ENCODE assay signal across 9 mouse cellular contexts in genomic region chr12:77638266-77638665, GRCm38 (mm10).
DNase-seq lines count a peak whose midpoint lies in the region; ATAC-seq and TF ChIP-seq lines count a peak whose summit lies in the region.
"Had no signal": no experiment of that assay in that cellular context is flagged by ENCODE, and none has a peak within 500 bp of the region (broad histone marks: within the 10 kb centered on the region; RNA-seq: fewer than 3 reads in every experiment).

No protein-coding gene starts in this region.

- ATAC-seq in midbrain, embryonic 11.5 days (ENCODE audit: low FRiP score), result no peak
- no peak for ATAC-seq in midbrain, embryonic 13.5 days
- ATAC-seq in liver, postnatal 0 days, result no peak
- no peak for ATAC-seq in liver, embryonic 12.5 days

- H3K27me3 ChIP-seq in midbrain, embryonic 11.5 days (ENCODE audit: control insufficient read depth, insufficient read depth, low read length), result no peaks in the 10 kb centered on the region
- H3K27me3 ChIP-seq in midbrain, embryonic 13.5 days, result no peaks in the 10 kb centered on the region; the same call in 1 of the 2 replicates
- no peaks in the 10 kb centered on the region for H3K27me3 ChIP-seq in liver, postnatal 0 days (ENCODE audit: insufficient read depth, low read length)
- no peaks in the 10 kb centered on the region for H3K27me3 ChIP-seq in liver, embryonic 12.5 days (replicated peaks)
- H3K27me3 ChIP-seq: liver, embryonic 13.5 days had no signal

- TF ChIP-seq EP300 in liver, postnatal 0 days (IDR thresholded peaks at IDR 0.05; ENCODE audit: low read depth), result no peak

- intact Hi-C loops in gastrocnemius, postnatal 14 days (cut with DNase I; ENCODE audit: low total_unique reads), result no loop called here
- intact Hi-C loops in left cerebral cortex, postnatal 25 days (cut with DNase I), result no loop called here

- TF ChIP-seq CTCF in liver, postnatal 0 days (IDR thresholded peaks at IDR 0.05; ENCODE audit: low read depth), result no peak

- peak; percentile 57 for DNase-seq in midbrain, embryonic 11.5 days (ENCODE audit: low spot score, missing footprints)
- peak; percentile 85 for DNase-seq in brain, adult 2 months (ENCODE audit: low read depth, low spot score)
- peak; percentile 18 for DNase-seq in gastrocnemius, postnatal 14 days
- peak; percentile 3 to 26 for DNase-seq in left cerebral cortex, postnatal 25 days (ENCODE audit: low spot score in 2 of 2)
- DNase-seq in thymus, postnatal 14 days, result no peak
- DNase-seq in liver, postnatal 0 days, result no peak
- DNase-seq: liver, embryonic 13.5 days had no signal

- no peak overlapping the region for H3K4me3 ChIP-seq in midbrain, embryonic 11.5 days (ENCODE audit: low read depth, low read length)
- no peak overlapping the region for H3K4me3 ChIP-seq in midbrain, embryonic 13.5 days (replicated peaks)
- H3K4me3 ChIP-seq in liver, postnatal 0 days (ENCODE audit: low read depth, low read length), result no peak overlapping the region
- H3K4me3 ChIP-seq in liver, embryonic 12.5 days, result no peak overlapping the region
- H3K4me3 ChIP-seq: liver, embryonic 13.5 days had no signal

- H3K27ac ChIP-seq in midbrain, embryonic 11.5 days (ENCODE audit: low read depth, low read length), result no peak overlapping the region
- H3K27ac ChIP-seq in midbrain, embryonic 13.5 days, result no peak overlapping the region
- H3K27ac ChIP-seq in liver, postnatal 0 days (ENCODE audit: low read depth), result no peak overlapping the region
- no peak overlapping the region for H3K27ac ChIP-seq in liver, embryonic 12.5 days
- H3K27ac ChIP-seq: liver, embryonic 13.5 days had no signal

- no peaks in the 10 kb centered on the region for H3K36me3 ChIP-seq in midbrain, embryonic 11.5 days (ENCODE audit: control insufficient read depth, insufficient read depth, low read length)
- H3K36me3 ChIP-seq in midbrain, embryonic 13.5 days, result no peaks in the 10 kb centered on the region
- no peaks in the 10 kb centered on the region for H3K36me3 ChIP-seq in liver, postnatal 0 days (replicated peaks; ENCODE audit: insufficient read depth, low read length)
- H3K36me3 ChIP-seq in liver, embryonic 12.5 days, result no peaks in the 10 kb centered on the region
- H3K36me3 ChIP-seq: liver, embryonic 13.5 days had no signal

- H3K9ac ChIP-seq in midbrain, embryonic 11.5 days (ENCODE audit: low read length), result no peak overlapping the region
- H3K9ac ChIP-seq in midbrain, embryonic 13.5 days (replicated peaks), result no peak overlapping the region
- no peak overlapping the region for H3K9ac ChIP-seq in liver, postnatal 0 days (replicated peaks)
- no peak overlapping the region for H3K9ac ChIP-seq in liver, embryonic 12.5 days
- H3K9ac ChIP-seq: liver, embryonic 13.5 days had no signal

- no peaks in the 10 kb centered on the region for H3K4me1 ChIP-seq in midbrain, embryonic 11.5 days (ENCODE audit: control insufficient read depth, insufficient read depth, low read length)
- H3K4me1 ChIP-seq in midbrain, embryonic 13.5 days (replicated peaks), result peaks cover 10% of the 10 kb centered on the region; the same call in 1 of the 2 replicates
- no peaks in the 10 kb centered on the region for H3K4me1 ChIP-seq in liver, postnatal 0 days (ENCODE audit: insufficient read depth)
- H3K4me1 ChIP-seq in liver, embryonic 12.5 days, result no peaks in the 10 kb centered on the region
- H3K4me1 ChIP-seq: liver, embryonic 13.5 days had no signal

- H3K4me2 ChIP-seq in midbrain, embryonic 11.5 days, result no peak overlapping the region
- no peak overlapping the region for H3K4me2 ChIP-seq in midbrain, embryonic 13.5 days (replicated peaks)
- no peak overlapping the region for H3K4me2 ChIP-seq in liver, postnatal 0 days (ENCODE audit: low read depth, low read length)
- no peak overlapping the region for H3K4me2 ChIP-seq in liver, embryonic 12.5 days
- H3K4me2 ChIP-seq: liver, embryonic 13.5 days had no signal

- H3K9me3 ChIP-seq in midbrain, embryonic 11.5 days (ENCODE audit: control insufficient read depth, low read length), result no peaks in the 10 kb centered on the region
- no peaks in the 10 kb centered on the region for H3K9me3 ChIP-seq in midbrain, embryonic 13.5 days
- no peaks in the 10 kb centered on the region for H3K9me3 ChIP-seq in liver, postnatal 0 days (ENCODE audit: low read length)
- no peaks in the 10 kb centered on the region for H3K9me3 ChIP-seq in liver, embryonic 12.5 days (replicated peaks)
- H3K9me3 ChIP-seq: liver, embryonic 13.5 days had no signal

- 77% methylated on average over 7 of the region's 7 CpGs for WGBS in midbrain, embryonic 11.5 days
- WGBS in midbrain, embryonic 13.5 days, result 77% methylated on average over 7 of the region's 7 CpGs
- 75% methylated on average over 7 of the region's 7 CpGs for WGBS in liver, postnatal 0 days (ENCODE audit: insufficient replicate concordance)
- 76% methylated on average over 7 of the region's 7 CpGs for WGBS in liver, embryonic 12.5 days (ENCODE audit: insufficient replicate concordance)

Comparison
In these comparisons a context has a peak if more than half of its experiments do, and no peak if none do; other contexts are left out.
1. DNase-seq: peak in midbrain, embryonic 11.5 days (single experiment), brain, adult 2 months (single experiment), gastrocnemius, postnatal 14 days (single experiment) and left cerebral cortex, postnatal 25 days (2 of 2); none in thymus, postnatal 14 days (single experiment) and liver, postnatal 0 days (single experiment).